Mouse (Mus musculus) G1E (cell line): Measurements from ENCODE around the gene Dll3. TPM values are rescaled to one million over a fixed set of nuclear protein-coding genes. Genes with fewer than 3 reads are reported as not detected.

Experiments
- polyA plus RNA-seq: library from polyadenylated mRNA; stranded (reverse); fragments of >175 nt; gene quantifications from 2 replicates; pipeline ENCODE4 v1.2.3, GENCODE M21; 2012
- total RNA-seq, 2 experiments: library from RNA; stranded (forward) in 1 of 2; stranded (reverse) in 1 of 2; fragments of 200-1000 nt in 1 of 2; fragments of >200 nt in 1 of 2; fragmentation: Nextera tagmentation in 1 of 2; gene quantifications; 2 replicates each; pipeline ENCODE4 v1.2.3; 2014 to 2017

Gene Dll3
- total and polyA plus RNA-seq, 3 experiments: 0.23 to 0.49 TPM; not detected in 1

Other genes starting within 250 kb of the Dll3 start
- gene Fcgbp, start 231.0 kb downstream of the Dll3 start, total RNA-seq (2014; fragmentation: Nextera tagmentation): not detected in 2 replicates
- 0.06 and 0.27 TPM in 2 replicates for gene Fcgbp, start 231.0 kb downstream of the Dll3 start, total RNA-seq (2017)
- not detected in 2 replicates for gene Fcgbp, start 231.0 kb downstream of the Dll3 start, polyA plus RNA-seq
- gene 9530053A07Rik, start 172.8 kb downstream of the Dll3 start, total RNA-seq (2014; fragmentation: Nextera tagmentation): not detected in 2 replicates
- gene 9530053A07Rik, start 172.8 kb downstream of the Dll3 start, total RNA-seq (2017): 0.12 and 0.22 TPM in 2 replicates
- gene 9530053A07Rik, start 172.8 kb downstream of the Dll3 start, polyA plus RNA-seq: not detected in 2 replicates
- 71.4 and 78.3 TPM in 2 replicates for gene Fbl, start 132.5 kb downstream of the Dll3 start, total RNA-seq (2014; fragmentation: Nextera tagmentation)
- gene Fbl, start 132.5 kb downstream of the Dll3 start, total RNA-seq (2017): 122 and 148 TPM in 2 replicates
- 585 and 591 TPM in 2 replicates for gene Fbl, start 132.5 kb downstream of the Dll3 start, polyA plus RNA-seq
- 17.5 and 24.8 TPM in 2 replicates for gene Dyrk1b, start 122.8 kb downstream of the Dll3 start, total RNA-seq (2014; fragmentation: Nextera tagmentation)
- gene Dyrk1b, start 122.8 kb downstream of the Dll3 start, total RNA-seq (2017): 7.0 and 7.3 TPM in 2 replicates
- gene Dyrk1b, start 122.8 kb downstream of the Dll3 start, polyA plus RNA-seq: 43.3 and 47.9 TPM in 2 replicates
- gene Eid2, start 34.4 kb downstream of the Dll3 start, total RNA-seq (2014; fragmentation: Nextera tagmentation): 18.0 and 23.5 TPM in 2 replicates
- 23.5 and 25.1 TPM in 2 replicates for gene Eid2, start 34.4 kb downstream of the Dll3 start, total RNA-seq (2017)
- 51.7 and 73.7 TPM in 2 replicates for gene Eid2, start 34.4 kb downstream of the Dll3 start, polyA plus RNA-seq
- 7.3 and 8.9 TPM in 2 replicates for gene Eid2b, start 24.5 kb downstream of the Dll3 start, total RNA-seq (2014; fragmentation: Nextera tagmentation)
- gene Eid2b, start 24.5 kb downstream of the Dll3 start, total RNA-seq (2017): 5.4 and 6.3 TPM in 2 replicates
- 17.6 and 20.9 TPM in 2 replicates for gene Eid2b, start 24.5 kb downstream of the Dll3 start, polyA plus RNA-seq
- not detected in 2 replicates for gene Selenov, start 11.1 kb downstream of the Dll3 start, total RNA-seq (2014; fragmentation: Nextera tagmentation)
- 0.12 TPM in 1 of 2 replicates, not detected in the other for gene Selenov, start 11.1 kb downstream of the Dll3 start, total RNA-seq (2017)
- gene Selenov, start 11.1 kb downstream of the Dll3 start, polyA plus RNA-seq: not detected in 2 replicates
- 107 and 113 TPM in 2 replicates for gene Timm50, start 9.8 kb upstream of the Dll3 start, total RNA-seq (2014; fragmentation: Nextera tagmentation)
- 58.3 and 73.9 TPM in 2 replicates for gene Timm50, start 9.8 kb upstream of the Dll3 start, total RNA-seq (2017)
- 184 and 298 TPM in 2 replicates for gene Timm50, start 9.8 kb upstream of the Dll3 start, polyA plus RNA-seq
- gene Supt5, start 36.5 kb upstream of the Dll3 start, total RNA-seq (2014; fragmentation: Nextera tagmentation): 80.5 and 97.7 TPM in 2 replicates
- gene Supt5, start 36.5 kb upstream of the Dll3 start, total RNA-seq (2017): 54.7 and 65.6 TPM in 2 replicates
- 123 and 148 TPM in 2 replicates for gene Supt5, start 36.5 kb upstream of the Dll3 start, polyA plus RNA-seq
- 848 and 905 TPM in 2 replicates for gene Rps16, start 48.4 kb upstream of the Dll3 start, total RNA-seq (2014; fragmentation: Nextera tagmentation)
- 900 and 1,212 TPM in 2 replicates for gene Rps16, start 48.4 kb upstream of the Dll3 start, total RNA-seq (2017)
- 1,941 and 2,248 TPM in 2 replicates for gene Rps16, start 48.4 kb upstream of the Dll3 start, polyA plus RNA-seq
- gene Plekhg2, start 70.4 kb upstream of the Dll3 start, total RNA-seq (2014; fragmentation: Nextera tagmentation): 2.9 and 5.2 TPM in 2 replicates
- 1.7 and 3.4 TPM in 2 replicates for gene Plekhg2, start 70.4 kb upstream of the Dll3 start, total RNA-seq (2017)
- gene Plekhg2, start 70.4 kb upstream of the Dll3 start, polyA plus RNA-seq: 8.0 and 8.2 TPM in 2 replicates
- 39.0 and 42.8 TPM in 2 replicates for gene Zfp36, start 78.0 kb upstream of the Dll3 start, total RNA-seq (2014; fragmentation: Nextera tagmentation)
- gene Zfp36, start 78.0 kb upstream of the Dll3 start, total RNA-seq (2017): 20.4 and 21.3 TPM in 2 replicates
- gene Zfp36, start 78.0 kb upstream of the Dll3 start, polyA plus RNA-seq: 25.5 and 28.3 TPM in 2 replicates
- gene Med29, start 90.5 kb upstream of the Dll3 start, total RNA-seq (2014; fragmentation: Nextera tagmentation): 15.4 and 21.9 TPM in 2 replicates
- gene Med29, start 90.5 kb upstream of the Dll3 start, total RNA-seq (2017): 17.7 and 21.0 TPM in 2 replicates
- 11.2 and 14.8 TPM in 2 replicates for gene Med29, start 90.5 kb upstream of the Dll3 start, polyA plus RNA-seq
- gene Paf1, start 90.7 kb upstream of the Dll3 start, total RNA-seq (2014; fragmentation: Nextera tagmentation): 66.6 and 68.5 TPM in 2 replicates
- 69.1 and 96.2 TPM in 2 replicates for gene Paf1, start 90.7 kb upstream of the Dll3 start, total RNA-seq (2017)
- gene Paf1, start 90.7 kb upstream of the Dll3 start, polyA plus RNA-seq: 103 and 170 TPM in 2 replicates
- 38.5 and 40.1 TPM in 2 replicates for gene Gmfg, start 135.2 kb upstream of the Dll3 start, total RNA-seq (2014; fragmentation: Nextera tagmentation)
- gene Gmfg, start 135.2 kb upstream of the Dll3 start, total RNA-seq (2017): 249 and 272 TPM in 2 replicates
- 7.9 and 8.4 TPM in 2 replicates for gene Gmfg, start 135.2 kb upstream of the Dll3 start, polyA plus RNA-seq
- not detected in 2 replicates for gene Lrfn1, start 149.7 kb upstream of the Dll3 start, total RNA-seq (2014; fragmentation: Nextera tagmentation)
- gene Lrfn1, start 149.7 kb upstream of the Dll3 start, total RNA-seq (2017): 0.11 TPM in 1 of 2 replicates, not detected in the other
- 0.02 and 0.03 TPM in 2 replicates for gene Lrfn1, start 149.7 kb upstream of the Dll3 start, polyA plus RNA-seq
- not detected in 2 replicates for gene Ifnl2, start 208.2 kb upstream of the Dll3 start, total RNA-seq (2014; fragmentation: Nextera tagmentation)
- gene Ifnl2, start 208.2 kb upstream of the Dll3 start, total RNA-seq (2017): 0.27 TPM in 1 of 2 replicates, not detected in the other
- not detected in 2 replicates for gene Ifnl2, start 208.2 kb upstream of the Dll3 start, polyA plus RNA-seq
- not detected in 2 replicates for gene Ifnl3, start 220.6 kb upstream of the Dll3 start, total RNA-seq (2014; fragmentation: Nextera tagmentation)
- gene Ifnl3, start 220.6 kb upstream of the Dll3 start, total RNA-seq (2017): not detected in 2 replicates
- not detected in 2 replicates for gene Ifnl3, start 220.6 kb upstream of the Dll3 start, polyA plus RNA-seq
- not detected in 2 replicates for gene Sycn, start 238.6 kb upstream of the Dll3 start, total RNA-seq (2014; fragmentation: Nextera tagmentation)
- not detected in 2 replicates for gene Sycn, start 238.6 kb upstream of the Dll3 start, total RNA-seq (2017)
- not detected in 2 replicates for gene Sycn, start 238.6 kb upstream of the Dll3 start, polyA plus RNA-seq
- gene Nccrp1, start 245.0 kb upstream of the Dll3 start, total RNA-seq (2014; fragmentation: Nextera tagmentation): not detected in 2 replicates
- gene Nccrp1, start 245.0 kb upstream of the Dll3 start, total RNA-seq (2017): not detected in 2 replicates
- gene Nccrp1, start 245.0 kb upstream of the Dll3 start, polyA plus RNA-seq: 0.07 TPM in 1 of 2 replicates, not detected in the other